In the genomic region with DNA sequence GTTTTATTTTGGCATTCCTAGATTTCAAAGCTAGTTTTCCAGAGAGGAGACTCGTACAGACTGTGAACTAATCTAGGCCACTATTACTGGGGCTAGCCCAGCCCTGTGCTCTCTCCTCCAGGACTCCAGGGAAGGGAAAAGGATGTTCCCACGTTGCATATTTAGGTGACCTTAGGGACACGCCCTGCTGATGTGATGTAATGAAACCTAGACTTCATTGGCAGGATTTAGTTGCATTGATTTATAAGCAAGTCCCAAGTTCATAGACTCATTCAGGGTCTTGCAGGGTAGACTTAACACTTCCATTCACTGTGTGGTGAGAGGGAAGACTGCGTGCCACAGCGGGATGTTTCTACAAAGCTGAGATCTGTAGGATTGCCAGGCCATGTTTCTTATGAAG, we compare ENCODE assay signal across 18 mouse cellular contexts. TPM values are rescaled to one million over a fixed set of nuclear protein-coding genes. Genes with fewer than 3 reads are reported as not detected.
"Had no signal": no experiment of that assay in that cellular context is flagged by ENCODE, and none has a peak within 500 bp of the region (broad histone marks: within the 10 kb centered on the region; RNA-seq: fewer than 3 reads in every experiment).

No protein-coding gene starts in this region.

- ATAC-seq: intestine, postnatal 0 days; midbrain, embryonic 16.5 days had no signal

- H3K36me3 ChIP-seq: midbrain, embryonic 12.5 days; neural tube, embryonic 13.5 days had no signal

- H3K4me3 ChIP-seq: layer of hippocampus, adult 2 months; midbrain, embryonic 12.5 days; myocyte; neural tube, embryonic 13.5 days had no signal

- DNase-seq: kidney, adult 2 months; kidney, postnatal 25 days; layer of hippocampus, adult 9-11 months; lung, adult 2 months; retina, postnatal 1 day; right cerebral cortex, postnatal 25 days; thymus, postnatal 25 days had no signal

- H3K9ac ChIP-seq: liver, embryonic 14.5 days; midbrain, embryonic 12.5 days; neural tube, embryonic 13.5 days had no signal

- H3K27ac ChIP-seq: kidney, postnatal 0 days; layer of hippocampus, adult 2 months; liver, embryonic 14.5 days; macrophage; midbrain, embryonic 12.5 days; neural tube, embryonic 13.5 days had no signal

- H3K9me3 ChIP-seq: midbrain, embryonic 12.5 days; neural tube, embryonic 13.5 days had no signal

- H3K4me2 ChIP-seq: midbrain, embryonic 12.5 days; neural tube, embryonic 13.5 days had no signal

- H3K27me3 ChIP-seq: neural tube, embryonic 13.5 days had no signal

RNA-seq across cellular contexts. Expression of gene Serp2, which starts 58.0 kb away (rescaled TPM):
- total RNA-seq: megakaryocyte, adult 5-6 weeks; monocyte, adult 5-6 weeks had no signal
- polyA plus RNA-seq: macrophage had no signal
